Mouse (Mus musculus): Measurements from ENCODE around the gene Tra2a. TPM values are rescaled to one million over a fixed set of nuclear protein-coding genes. Genes with fewer than 3 reads are reported as not detected.

Tra2a gene
- polyA plus RNA-seq, 1 experiment from 2014 or later = 154 TPM

- no peaks in the 10 kb centered on the region for H3K9me3 ChIP-seq (ENCODE audit: control insufficient read depth, low read length)
- no peak overlapping the region for H3K9ac ChIP-seq (replicated peaks; ENCODE audit: low read depth, low read length)
- ATAC-seq = no peak
- 66% methylated on average over 11 of the region's 11 CpGs for WGBS
- no peak overlapping the region for H3K4me2 ChIP-seq (ENCODE audit: low read length)
- no peaks in the 10 kb centered on the region for H3K36me3 ChIP-seq (ENCODE audit: control insufficient read depth, insufficient read depth)
- no peak overlapping the region for H3K4me3 ChIP-seq (replicated peaks; ENCODE audit: low read length)
- H3K4me1 ChIP-seq (replicated peaks; ENCODE audit: control insufficient read depth, insufficient read depth, low read length) = peaks cover 3% of the 10 kb centered on the region; the same call in 1 of the 2 replicates
- H3K27me3 ChIP-seq (replicated peaks; ENCODE audit: control insufficient read depth, insufficient read depth, low read length) = no peaks in the 10 kb centered on the region; the same call in 1 of the 2 replicates
- H3K27ac ChIP-seq (ENCODE audit: low read length) = no peak overlapping the region
Observed at GRCm38 (mm10) chr6:49224923-49225727, 38.7 kb downstream of the Tra2a start.

DNA sequence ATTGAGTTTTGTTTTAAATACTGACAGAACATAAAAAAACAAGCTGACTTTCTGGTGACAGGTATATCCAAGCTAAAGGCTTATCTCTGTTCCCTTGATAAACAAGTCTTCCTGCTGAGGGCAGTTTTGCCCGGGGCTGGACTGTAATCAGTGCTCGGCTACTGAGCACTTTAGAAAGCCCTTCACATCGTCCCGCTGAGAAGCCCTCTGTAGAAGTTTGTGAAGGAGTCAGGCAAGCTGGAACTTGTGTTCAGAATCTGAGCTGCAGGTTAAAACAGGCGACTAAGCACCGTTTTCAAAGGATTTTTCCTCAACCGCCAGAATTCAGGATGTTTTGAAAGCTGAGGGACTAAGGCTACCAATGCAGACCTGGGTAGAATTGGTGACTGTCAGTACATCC, 41.9 kb downstream of the Tra2a start:
- no peak overlapping the region for H3K27ac ChIP-seq (ENCODE audit: low read length)

GRCm38 (mm10) chr6:49219920-49220604, 43.8 kb downstream of the Tra2a start:
- Histone ChIP-seq H3K27ac (ENCODE audit: low read length) (no peak overlapping the region), H3K4me2 (ENCODE audit: low read length) (peak overlapping the region; percentile 17; the same call in 1 of the 2 replicates)

More for the DNA sequence above, 41.9 kb downstream of the Tra2a start:
- Histone ChIP-seq H3K36me3 (ENCODE audit: control insufficient read depth, insufficient read depth) (no peaks in the 10 kb centered on the region), H3K9ac (replicated peaks; ENCODE audit: low read depth, low read length) (no peak overlapping the region), H3K4me3 (replicated peaks; ENCODE audit: low read length) (no peak overlapping the region), H3K4me1 (replicated peaks; ENCODE audit: control insufficient read depth, insufficient read depth, low read length) (peaks cover 11% of the 10 kb centered on the region), H3K9me3 (ENCODE audit: control insufficient read depth, low read length) (no peaks in the 10 kb centered on the region), H3K27me3 (replicated peaks; ENCODE audit: control insufficient read depth, insufficient read depth, low read length) (no peaks in the 10 kb centered on the region), H3K4me2 (ENCODE audit: low read length) (no peak overlapping the region)
- 5% methylated on average over 7 of the region's 7 CpGs for WGBS
- ATAC-seq = no peak

DNA sequence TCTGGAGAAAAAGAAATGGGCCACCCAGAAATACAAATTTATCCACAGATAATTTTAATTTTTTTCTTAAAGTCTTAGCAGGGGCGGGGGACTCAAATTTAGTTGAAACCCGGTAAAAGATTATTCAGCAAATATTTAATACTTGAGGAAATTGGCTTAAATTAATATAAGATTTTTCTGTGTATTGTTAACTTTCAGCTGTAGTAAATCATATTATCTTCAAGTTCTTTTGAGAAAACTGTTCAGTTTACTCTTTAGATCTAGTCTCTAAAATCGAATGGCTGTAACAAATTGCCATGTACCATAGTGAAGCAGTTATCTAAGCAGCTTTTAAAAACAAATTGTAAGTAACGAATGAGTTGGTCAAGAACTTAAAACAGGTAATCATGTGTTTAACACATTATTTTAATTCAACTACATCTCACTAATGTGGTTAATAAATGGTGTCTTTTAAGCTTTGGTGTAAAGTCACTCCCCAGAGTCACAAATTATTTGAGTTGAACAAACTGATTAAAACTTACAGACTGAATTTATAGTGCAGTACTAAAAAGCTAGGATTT, 44.8 kb downstream of the Tra2a start:
- Histone ChIP-seq H3K4me3 (replicated peaks; ENCODE audit: low read length) (no peak overlapping the region), H3K4me2 (ENCODE audit: low read length) (no peak overlapping the region), H3K36me3 (ENCODE audit: control insufficient read depth, insufficient read depth) (no peaks in the 10 kb centered on the region), H3K9me3 (ENCODE audit: control insufficient read depth, low read length) (no peaks in the 10 kb centered on the region), H3K27me3 (replicated peaks; ENCODE audit: control insufficient read depth, insufficient read depth, low read length) (no peaks in the 10 kb centered on the region), H3K27ac (ENCODE audit: low read length) (no peak overlapping the region), H3K9ac (replicated peaks; ENCODE audit: low read depth, low read length) (no peak overlapping the region), H3K4me1 (replicated peaks; ENCODE audit: control insufficient read depth, insufficient read depth, low read length) (peaks cover 13% of the 10 kb centered on the region)
- 13% methylated on average over 4 of the region's 4 CpGs for WGBS
- ATAC-seq = no peak

More at GRCm38 (mm10) chr6:49219920-49220604, 43.8 kb downstream of the Tra2a start:
- ATAC-seq = no peak
- H3K9ac ChIP-seq (replicated peaks; ENCODE audit: low read depth, low read length) = no peak overlapping the region
- no peaks in the 10 kb centered on the region for H3K9me3 ChIP-seq (ENCODE audit: control insufficient read depth, low read length)
- H3K27me3 ChIP-seq (replicated peaks; ENCODE audit: control insufficient read depth, insufficient read depth, low read length) = no peaks in the 10 kb centered on the region
- no peak overlapping the region for H3K4me3 ChIP-seq (replicated peaks; ENCODE audit: low read length)
- H3K36me3 ChIP-seq (ENCODE audit: control insufficient read depth, insufficient read depth) = no peaks in the 10 kb centered on the region
- peaks cover 13% of the 10 kb centered on the region for H3K4me1 ChIP-seq (replicated peaks; ENCODE audit: control insufficient read depth, insufficient read depth, low read length)
- 4% methylated on average over 16 of the region's 16 CpGs for WGBS

- no peak for ATAC-seq
- no peaks in the 10 kb centered on the region for H3K9me3 ChIP-seq (ENCODE audit: control insufficient read depth, low read length)
- H3K36me3 ChIP-seq (ENCODE audit: control insufficient read depth, insufficient read depth) = no peaks in the 10 kb centered on the region
- H3K27ac ChIP-seq (ENCODE audit: low read length) = no peak overlapping the region
- peaks cover 13% of the 10 kb centered on the region for H3K4me1 ChIP-seq (replicated peaks; ENCODE audit: control insufficient read depth, insufficient read depth, low read length)
- peak overlapping the region; percentile 72 for H3K4me2 ChIP-seq (ENCODE audit: low read length)
- H3K9ac ChIP-seq (replicated peaks; ENCODE audit: low read depth, low read length) = no peak overlapping the region
- peak overlapping the region; percentile 71 for H3K4me3 ChIP-seq (replicated peaks; ENCODE audit: low read length)
- no peaks in the 10 kb centered on the region for H3K27me3 ChIP-seq (replicated peaks; ENCODE audit: control insufficient read depth, insufficient read depth, low read length)
- WGBS = under 1% methylated on average over 31 of the region's 31 CpGs
Observed at GRCm38 (mm10) chr6:49218275-49218802, 45.5 kb downstream of the Tra2a start.

DNA sequence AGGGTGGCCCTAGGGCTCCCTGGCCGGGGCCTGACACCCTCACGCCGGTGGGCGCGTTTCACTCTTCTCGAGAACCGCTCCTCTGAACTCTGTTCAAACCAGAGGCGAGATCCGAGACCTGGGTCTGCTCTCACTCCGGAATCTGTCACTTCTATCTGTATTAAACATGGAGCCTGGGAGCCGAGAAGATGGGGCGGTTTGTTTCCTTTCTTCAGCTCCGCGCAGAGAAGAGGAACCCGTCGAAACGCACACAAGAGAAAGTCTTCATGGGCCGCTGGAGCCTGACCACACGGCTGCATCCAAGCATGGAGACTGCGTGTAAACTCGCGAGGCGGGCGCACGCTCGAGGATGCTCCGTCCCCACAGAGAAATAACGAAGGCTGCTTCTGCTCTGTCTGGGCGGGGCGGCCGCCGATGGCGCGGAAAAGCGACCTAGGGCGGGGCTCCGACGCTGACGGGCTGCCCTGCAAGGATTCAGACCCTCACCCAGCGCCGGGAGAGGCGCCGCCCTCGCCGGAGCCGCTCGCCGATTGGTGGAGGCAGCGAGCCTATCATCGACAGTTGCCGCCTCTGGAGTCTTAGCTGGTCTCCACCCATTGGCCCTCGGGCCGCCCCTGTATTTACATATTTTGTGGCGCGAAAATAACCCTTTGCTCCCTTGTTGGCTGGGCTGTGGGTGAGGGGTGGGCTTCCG, 46.1 kb downstream of the Tra2a start:
- Histone ChIP-seq H3K27ac (ENCODE audit: low read length) (peak overlapping the region; percentile 87), H3K4me2 (ENCODE audit: low read length) (peak overlapping the region; percentile 72), H3K9me3 (ENCODE audit: control insufficient read depth, low read length) (no peaks in the 10 kb centered on the region), H3K9ac (replicated peaks; ENCODE audit: low read depth, low read length) (peak overlapping the region; percentile 67), H3K4me3 (replicated peaks; ENCODE audit: low read length) (peak overlapping the region; percentile 71), H3K36me3 (ENCODE audit: control insufficient read depth, insufficient read depth) (no peaks in the 10 kb centered on the region), H3K4me1 (replicated peaks; ENCODE audit: control insufficient read depth, insufficient read depth, low read length) (peaks cover 20% of the 10 kb centered on the region), H3K27me3 (replicated peaks; ENCODE audit: control insufficient read depth, insufficient read depth, low read length) (no peaks in the 10 kb centered on the region)
- peak; percentile 95 for ATAC-seq
- WGBS = under 1% methylated on average over 56 of the region's 56 CpGs

DNA sequence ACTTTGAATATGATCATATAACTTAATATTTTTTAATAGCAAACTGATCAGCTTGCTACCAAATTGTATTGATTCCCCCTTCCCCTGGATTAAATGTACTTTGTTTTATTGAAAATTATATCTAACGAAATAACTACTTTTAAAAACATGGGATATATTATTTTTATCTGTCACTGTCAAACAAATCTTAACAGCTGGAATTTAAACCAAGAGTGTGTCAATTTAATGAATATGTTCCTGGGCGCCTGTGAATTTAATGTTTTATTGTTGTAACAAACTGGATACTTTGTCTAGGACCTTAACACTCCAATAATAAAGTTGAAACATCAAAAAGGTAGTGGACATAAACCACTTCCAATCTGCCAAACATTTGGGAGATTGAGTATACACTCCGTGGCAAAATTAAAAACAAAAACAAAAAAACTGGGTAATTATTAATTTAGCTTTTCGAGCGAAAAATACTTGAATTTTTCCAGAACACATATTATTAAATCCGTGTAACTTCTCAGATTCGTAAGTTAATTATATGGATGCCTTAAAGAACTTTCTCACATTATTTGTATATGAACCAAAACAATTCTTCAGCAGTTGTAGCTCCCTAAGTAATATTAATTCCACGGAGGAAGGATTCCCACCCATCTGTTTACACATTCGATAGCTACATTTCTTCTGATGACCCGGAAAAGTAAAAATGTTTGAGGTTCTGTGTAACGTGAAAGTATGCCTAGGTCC, 46.9 kb downstream of the Tra2a start:
- no peaks in the 10 kb centered on the region for H3K9me3 ChIP-seq (ENCODE audit: control insufficient read depth, low read length)
- H3K27me3 ChIP-seq (replicated peaks; ENCODE audit: control insufficient read depth, insufficient read depth, low read length) = no peaks in the 10 kb centered on the region
- H3K9ac ChIP-seq (replicated peaks; ENCODE audit: low read depth, low read length) = peak overlapping the region; percentile 67
- peaks cover 27% of the 10 kb centered on the region for H3K4me1 ChIP-seq (replicated peaks; ENCODE audit: control insufficient read depth, insufficient read depth, low read length)
- peak overlapping the region; percentile 71 for H3K4me3 ChIP-seq (replicated peaks; ENCODE audit: low read length)
- peak overlapping the region; percentile 72 for H3K4me2 ChIP-seq (ENCODE audit: low read length)
- H3K36me3 ChIP-seq (ENCODE audit: control insufficient read depth, insufficient read depth) = no peaks in the 10 kb centered on the region
- ATAC-seq = no peak
- WGBS = 3% methylated on average over 11 of the region's 11 CpGs
- peak overlapping the region; percentile 87 for H3K27ac ChIP-seq (ENCODE audit: low read length)

- no peaks in the 10 kb centered on the region for H3K9me3 ChIP-seq (ENCODE audit: control insufficient read depth, low read length)
- H3K4me1 ChIP-seq (replicated peaks; ENCODE audit: control insufficient read depth, insufficient read depth, low read length) = peaks cover 34% of the 10 kb centered on the region
- H3K4me2 ChIP-seq (ENCODE audit: low read length) = peak overlapping the region; percentile 91
- H3K9ac ChIP-seq (replicated peaks; ENCODE audit: low read depth, low read length) = peak overlapping the region; percentile 90
- H3K4me3 ChIP-seq (replicated peaks; ENCODE audit: low read length) = peak overlapping the region; percentile 78
- ATAC-seq = peak; percentile 1; the same call in 1 of the 2 replicates
- 1% methylated on average over 14 of the region's 14 CpGs for WGBS
- H3K27ac ChIP-seq (ENCODE audit: low read length) = peak overlapping the region; percentile 97
- H3K36me3 ChIP-seq (ENCODE audit: control insufficient read depth, insufficient read depth) = no peaks in the 10 kb centered on the region
- no peaks in the 10 kb centered on the region for H3K27me3 ChIP-seq (replicated peaks; ENCODE audit: control insufficient read depth, insufficient read depth, low read length)
Observed at GRCm38 (mm10) chr6:49215748-49216585, 47.9 kb downstream of the Tra2a start.
